Mouse (Mus musculus): Measurements from ENCODE around the gene Cd68. TPM values are rescaled to one million over a fixed set of nuclear protein-coding genes. Genes with fewer than 3 reads are reported as not detected.
"Not testable (repeated sequence)": the region's sequence is repeated elsewhere in the genome, so short reads cannot be mapped to it uniquely, and the experiment has no call there.

Gene Cd68
- total RNA-seq, 2 experiments from 2014 or later: 47.7 to 52.0 TPM

DNA sequence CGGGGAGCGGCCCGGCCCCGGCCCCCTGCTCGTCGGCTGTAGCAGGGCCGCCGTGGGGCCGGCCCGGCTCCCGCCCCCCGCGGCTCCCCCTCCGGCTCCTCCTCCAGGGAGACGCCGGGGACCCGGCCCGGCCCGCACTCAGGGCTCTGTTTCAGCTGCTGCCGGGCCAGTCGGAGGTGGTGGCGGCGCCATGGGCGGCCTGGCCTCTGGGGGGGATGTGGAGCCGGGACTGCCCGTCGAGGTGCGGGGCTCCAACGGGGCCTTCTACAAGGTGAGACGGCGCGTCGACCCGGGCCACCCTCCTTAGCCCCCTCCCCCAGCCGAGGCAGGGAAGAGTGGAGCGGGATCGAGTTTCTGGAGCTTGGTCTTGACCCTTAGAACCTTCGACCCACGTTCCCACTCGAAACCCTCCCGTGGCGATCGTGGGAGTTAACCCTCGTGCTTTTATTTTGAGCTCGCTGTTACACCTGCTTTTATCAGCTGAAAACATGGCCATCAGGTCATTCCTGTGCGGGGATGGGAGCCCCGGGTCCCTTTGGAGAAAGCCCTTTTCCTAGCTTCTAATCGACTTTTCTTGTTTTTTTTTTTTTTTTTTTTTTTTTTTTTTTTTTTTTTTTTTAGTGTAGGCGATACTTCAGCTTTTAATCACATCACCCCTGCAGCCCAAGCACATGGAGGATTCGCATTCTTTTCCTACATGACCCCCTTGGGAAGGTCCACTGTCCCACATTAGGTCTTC, 32.7 kb downstream of the Cd68 start:
- peak; percentile 7 for ATAC-seq (replicated peaks; ENCODE audit: poor library complexity, severe bottlenecking)

GRCm38 (mm10) chr11:69632284-69633089, 33.5 kb downstream of the Cd68 start, which contains the start of gene Fxr2:
Gene Fxr2 (plus strand): TSS chr11:69632990.
- peak; percentile 97 for ATAC-seq (replicated peaks; ENCODE audit: poor library complexity, severe bottlenecking)

DNA sequence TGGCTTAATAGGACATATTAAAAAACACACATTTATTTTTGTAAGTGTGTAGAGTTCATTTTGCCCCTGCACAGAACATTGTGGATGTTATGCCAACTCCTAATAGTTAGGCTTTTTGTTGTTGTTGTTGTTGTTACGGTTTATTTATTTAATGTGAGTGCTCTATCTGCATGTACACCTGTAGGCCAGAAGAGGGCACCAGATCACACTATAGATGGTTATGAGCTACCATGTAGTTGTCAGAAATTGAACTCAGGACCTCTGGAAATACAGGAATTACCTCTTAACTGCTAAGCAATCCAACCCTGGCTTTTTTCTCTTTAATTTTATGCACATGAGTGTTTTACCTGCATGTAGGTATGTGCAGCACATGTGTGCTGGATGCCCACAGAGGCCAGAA, 36.2 kb downstream of the Cd68 start:
- no peak for ATAC-seq (replicated peaks; ENCODE audit: poor library complexity, severe bottlenecking)

DNA sequence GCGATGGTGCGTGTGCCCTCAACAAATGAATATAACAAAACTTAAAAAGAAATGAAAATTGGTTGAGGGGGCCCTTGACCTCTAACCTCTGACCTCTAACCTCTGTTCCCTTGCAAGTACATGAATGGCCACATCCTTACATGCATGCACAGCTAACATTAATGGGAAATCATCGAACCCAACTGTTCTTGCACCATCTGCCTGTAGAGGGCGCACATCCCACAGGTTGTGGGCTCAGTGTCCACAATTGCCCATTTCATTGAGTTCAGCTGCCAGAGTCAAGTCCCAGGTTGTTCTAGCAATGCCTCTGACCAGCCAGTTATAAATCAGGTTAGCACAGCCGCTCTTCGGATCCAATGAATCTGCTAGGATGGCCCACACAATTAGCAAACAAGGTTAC, 37.7 kb downstream of the Cd68 start:
- peak; percentile 30 for ATAC-seq (replicated peaks; ENCODE audit: poor library complexity, severe bottlenecking)

GRCm38 (mm10) chr11:69624339-69624738, 41.6 kb downstream of the Cd68 start:
- ATAC-seq (replicated peaks; ENCODE audit: poor library complexity, severe bottlenecking): not testable (repeated sequence)

GRCm38 (mm10) chr11:69623006-69623405, 42.9 kb downstream of the Cd68 start:
- no peak for ATAC-seq (replicated peaks; ENCODE audit: poor library complexity, severe bottlenecking)

- ATAC-seq (replicated peaks; ENCODE audit: poor library complexity, severe bottlenecking): no peak
Measured at GRCm38 (mm10) chr11:69622406-69622805, 43.5 kb downstream of the Cd68 start.

- 0 out of 2 replicates have a peak, but pooled peaks have one; percentile 30 for ATAC-seq (replicated peaks; ENCODE audit: poor library complexity, severe bottlenecking)
Measured at GRCm38 (mm10) chr11:69621571-69622268, 44.2 kb downstream of the Cd68 start, which contains the start of gene Sat2. Gene Sat2 (plus strand): TSS chr11:69622024.

- no peak for ATAC-seq (replicated peaks; ENCODE audit: poor library complexity, severe bottlenecking)
Measured at GRCm38 (mm10) chr11:69620394-69621081, 45.4 kb downstream of the Cd68 start.

DNA sequence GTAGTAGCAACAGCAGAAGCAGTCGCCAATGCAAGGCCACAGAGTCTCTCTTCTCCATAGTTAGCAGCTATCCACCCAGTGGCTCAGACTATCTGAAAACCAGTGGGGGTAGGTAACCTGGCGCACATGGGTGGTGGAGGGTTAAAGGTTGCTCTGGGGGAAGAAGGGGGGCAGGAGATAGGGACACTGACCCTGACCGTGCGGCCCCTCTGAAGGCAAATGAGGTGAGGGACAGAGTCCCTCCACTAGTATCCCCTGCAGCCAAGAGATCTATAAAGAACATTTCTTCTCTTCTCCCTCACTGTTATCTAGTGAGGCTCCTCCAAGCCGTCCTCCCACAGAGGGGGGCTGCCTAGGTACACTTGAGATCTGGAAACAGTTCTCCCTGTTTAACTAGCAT, 48.1 kb downstream of the Cd68 start, which contains the start of gene Shbg:
Gene Shbg (minus strand): TSS at position 101 of the 400 bp plus-strand sequence.
- ATAC-seq (replicated peaks; ENCODE audit: poor library complexity, severe bottlenecking): no peak

- ATAC-seq (replicated peaks; ENCODE audit: poor library complexity, severe bottlenecking): no peak
Measured at GRCm38 (mm10) chr11:69616781-69617180, 49.2 kb downstream of the Cd68 start.

GRCm38 (mm10) chr11:69614257-69614588, 51.7 kb downstream of the Cd68 start:
- ATAC-seq (replicated peaks; ENCODE audit: poor library complexity, severe bottlenecking): not testable (repeated sequence)

Other genes starting within 250 kb of the Cd68 start
Only the 30 nearest of the 34 such genes appear.
- 0.11 and 3.5 TPM in 2 replicates for gene Dnah2, start 117.0 kb downstream of the Cd68 start, total RNA-seq (2014; fragmentation: Nextera tagmentation)
- not detected in 2 replicates for gene Dnah2, start 117.0 kb downstream of the Cd68 start, total RNA-seq (2017)
- gene Efnb3, start 105.9 kb downstream of the Cd68 start, total RNA-seq (2014; fragmentation: Nextera tagmentation): not detected in 2 replicates
- gene Efnb3, start 105.9 kb downstream of the Cd68 start, total RNA-seq (2017): not detected in 2 replicates
- gene Wrap53, start 85.9 kb downstream of the Cd68 start, total RNA-seq (2014; fragmentation: Nextera tagmentation): 8.0 and 18.8 TPM in 2 replicates
- 6.5 and 11.3 TPM in 2 replicates for gene Wrap53, start 85.9 kb downstream of the Cd68 start, total RNA-seq (2017)
- 215 and 226 TPM in 2 replicates for gene Trp53, start 85.8 kb downstream of the Cd68 start, total RNA-seq (2014; fragmentation: Nextera tagmentation)
- gene Trp53, start 85.8 kb downstream of the Cd68 start, total RNA-seq (2017): 56.8 and 58.0 TPM in 2 replicates
- gene Atp1b2, start 60.2 kb downstream of the Cd68 start, total RNA-seq (2014; fragmentation: Nextera tagmentation): 1.7 and 3.0 TPM in 2 replicates
- 0.10 TPM in 1 of 2 replicates, not detected in the other for gene Atp1b2, start 60.2 kb downstream of the Cd68 start, total RNA-seq (2017)
- not detected in 2 replicates for gene Shbg, start 48.2 kb downstream of the Cd68 start, total RNA-seq (2014; fragmentation: Nextera tagmentation)
- gene Shbg, start 48.2 kb downstream of the Cd68 start, total RNA-seq (2017): not detected in 2 replicates
- gene Sat2, start 44.1 kb downstream of the Cd68 start, total RNA-seq (2014; fragmentation: Nextera tagmentation): not detected in 2 replicates
- gene Sat2, start 44.1 kb downstream of the Cd68 start, total RNA-seq (2017): 1.8 TPM in 1 of 2 replicates, not detected in the other
- gene Fxr2, start 33.2 kb downstream of the Cd68 start, total RNA-seq (2014; fragmentation: Nextera tagmentation): 47.4 and 65.8 TPM in 2 replicates
- gene Fxr2, start 33.2 kb downstream of the Cd68 start, total RNA-seq (2017): 34.1 and 37.1 TPM in 2 replicates
- not detected in 2 replicates for gene Sox15, start 10.8 kb downstream of the Cd68 start, total RNA-seq (2014; fragmentation: Nextera tagmentation)
- not detected in 2 replicates for gene Sox15, start 10.8 kb downstream of the Cd68 start, total RNA-seq (2017)
- gene Mpdu1, start 3.5 kb downstream of the Cd68 start, total RNA-seq (2014; fragmentation: Nextera tagmentation): 40.7 and 48.6 TPM in 2 replicates
- 58.5 and 67.9 TPM in 2 replicates for gene Mpdu1, start 3.5 kb downstream of the Cd68 start, total RNA-seq (2017)
- 969 and 995 TPM in 2 replicates for gene Eif4a1, start 6.3 kb upstream of the Cd68 start, total RNA-seq (2014; fragmentation: Nextera tagmentation)
- gene Eif4a1, start 6.3 kb upstream of the Cd68 start, total RNA-seq (2017): 1,214 and 1,335 TPM in 2 replicates
- gene Senp3, start 15.9 kb upstream of the Cd68 start, total RNA-seq (2014; fragmentation: Nextera tagmentation): 99.4 and 106 TPM in 2 replicates
- 95.6 and 98.9 TPM in 2 replicates for gene Senp3, start 15.9 kb upstream of the Cd68 start, total RNA-seq (2017)
- 5.4 and 27.7 TPM in 2 replicates for gene Tnfsf13, start 19.6 kb upstream of the Cd68 start, total RNA-seq (2014; fragmentation: Nextera tagmentation)
- gene Tnfsf13, start 19.6 kb upstream of the Cd68 start, total RNA-seq (2017): 38.0 and 41.8 TPM in 2 replicates
- 2.1 and 6.1 TPM in 2 replicates for gene Tnfsf12, start 29.7 kb upstream of the Cd68 start, total RNA-seq (2014; fragmentation: Nextera tagmentation)
- gene Tnfsf12, start 29.7 kb upstream of the Cd68 start, total RNA-seq (2017): 0.46 and 1.6 TPM in 2 replicates
- gene Tnfsfm13, start 29.9 kb upstream of the Cd68 start, total RNA-seq (2014; fragmentation: Nextera tagmentation): 4.9 and 6.6 TPM in 2 replicates
- 3.6 and 6.1 TPM in 2 replicates for gene Tnfsfm13, start 29.9 kb upstream of the Cd68 start, total RNA-seq (2017)
- 153 and 165 TPM in 2 replicates for gene Polr2a, start 92.5 kb upstream of the Cd68 start, total RNA-seq (2014; fragmentation: Nextera tagmentation)
- 30.2 and 38.5 TPM in 2 replicates for gene Polr2a, start 92.5 kb upstream of the Cd68 start, total RNA-seq (2017)
- gene Slc35g3, start 95.8 kb upstream of the Cd68 start, total RNA-seq (2014; fragmentation: Nextera tagmentation): not detected in 2 replicates
- not detected in 2 replicates for gene Slc35g3, start 95.8 kb upstream of the Cd68 start, total RNA-seq (2017)
- 1.8 and 2.1 TPM in 2 replicates for gene Zbtb4, start 99.8 kb upstream of the Cd68 start, total RNA-seq (2014; fragmentation: Nextera tagmentation)
- 0.26 and 0.43 TPM in 2 replicates for gene Zbtb4, start 99.8 kb upstream of the Cd68 start, total RNA-seq (2017)
- not detected in 2 replicates for gene Chrnb1, start 129.8 kb upstream of the Cd68 start, total RNA-seq (2014; fragmentation: Nextera tagmentation)
- 0.82 TPM in 1 of 2 replicates, not detected in the other for gene Chrnb1, start 129.8 kb upstream of the Cd68 start, total RNA-seq (2017)
- 1.6 and 2.9 TPM in 2 replicates for gene Fgf11, start 135.7 kb upstream of the Cd68 start, total RNA-seq (2014; fragmentation: Nextera tagmentation)
- not detected in 2 replicates for gene Fgf11, start 135.7 kb upstream of the Cd68 start, total RNA-seq (2017)
- not detected in 2 replicates for gene Tmem102, start 139.5 kb upstream of the Cd68 start, total RNA-seq (2014; fragmentation: Nextera tagmentation)
- not detected in 2 replicates for gene Tmem102, start 139.5 kb upstream of the Cd68 start, total RNA-seq (2017)
- gene Gm39566, start 149.1 kb upstream of the Cd68 start, total RNA-seq (2014; fragmentation: Nextera tagmentation): not detected in 2 replicates
- not detected in 2 replicates for gene Gm39566, start 149.1 kb upstream of the Cd68 start, total RNA-seq (2017)
- gene Spem2, start 152.3 kb upstream of the Cd68 start, total RNA-seq (2014; fragmentation: Nextera tagmentation): not detected in 2 replicates
- gene Spem2, start 152.3 kb upstream of the Cd68 start, total RNA-seq (2017): not detected in 2 replicates
- gene Spem1, start 156.0 kb upstream of the Cd68 start, total RNA-seq (2014; fragmentation: Nextera tagmentation): not detected in 2 replicates
- gene Spem1, start 156.0 kb upstream of the Cd68 start, total RNA-seq (2017): not detected in 2 replicates
- 13.5 and 33.1 TPM in 2 replicates for gene Nlgn2, start 171.6 kb upstream of the Cd68 start, total RNA-seq (2014; fragmentation: Nextera tagmentation)
- gene Nlgn2, start 171.6 kb upstream of the Cd68 start, total RNA-seq (2017): 4.0 and 7.4 TPM in 2 replicates
- gene Tmem256, start 172.4 kb upstream of the Cd68 start, total RNA-seq (2014; fragmentation: Nextera tagmentation): 294 and 359 TPM in 2 replicates
- 118 and 164 TPM in 2 replicates for gene Tmem256, start 172.4 kb upstream of the Cd68 start, total RNA-seq (2017)
- gene Plscr3, start 180.2 kb upstream of the Cd68 start, total RNA-seq (2014; fragmentation: Nextera tagmentation): 108 and 109 TPM in 2 replicates
- gene Plscr3, start 180.2 kb upstream of the Cd68 start, total RNA-seq (2017): 24.9 and 25.2 TPM in 2 replicates
- gene Tnk1, start 192.6 kb upstream of the Cd68 start, total RNA-seq (2014; fragmentation: Nextera tagmentation): 0.60 TPM in 1 of 2 replicates, not detected in the other
- not detected in 2 replicates for gene Tnk1, start 192.6 kb upstream of the Cd68 start, total RNA-seq (2017)
- gene Tmem95, start 211.9 kb upstream of the Cd68 start, total RNA-seq (2014; fragmentation: Nextera tagmentation): not detected in 2 replicates
- gene Tmem95, start 211.9 kb upstream of the Cd68 start, total RNA-seq (2017): not detected in 2 replicates
- 0.41 and 4.2 TPM in 2 replicates for gene Kctd11, start 215.3 kb upstream of the Cd68 start, total RNA-seq (2014; fragmentation: Nextera tagmentation)
- gene Kctd11, start 215.3 kb upstream of the Cd68 start, total RNA-seq (2017): 1.1 and 2.6 TPM in 2 replicates

Data from granulocyte monocyte progenitor cell, adult 5-6 weeks (primary cell).